Mouse (Mus musculus): Measurements from ENCODE around the gene Zfp69.

Zfp69 gene

GRCm38 (mm10) chr4:120951428-120951973 lies at the start of gene Zfp69:
TSS of gene Zfp69 (minus strand) at chr4:120951699.
- peak; percentile 92 for DNase-seq (ENCODE audit: low spot score)

- no peak for DNase-seq (ENCODE audit: low spot score)
Observed at GRCm38 (mm10) chr4:121001042-121001441, 49.5 kb upstream of the Zfp69 start.

- no peak for DNase-seq (ENCODE audit: low spot score)
Observed at GRCm38 (mm10) chr4:120995911-120996310, 44.4 kb upstream of the Zfp69 start.

GRCm38 (mm10) chr4:120993025-120993424 lies 41.5 kb upstream of the Zfp69 start:
- no peak for DNase-seq (ENCODE audit: low spot score)

- no peak for DNase-seq (ENCODE audit: low spot score)
Observed at GRCm38 (mm10) chr4:120992284-120992683, 40.8 kb upstream of the Zfp69 start.

GRCm38 (mm10) chr4:120987319-120987718 lies 35.8 kb upstream of the Zfp69 start:
- DNase-seq (ENCODE audit: low spot score) = no peak

DNA sequence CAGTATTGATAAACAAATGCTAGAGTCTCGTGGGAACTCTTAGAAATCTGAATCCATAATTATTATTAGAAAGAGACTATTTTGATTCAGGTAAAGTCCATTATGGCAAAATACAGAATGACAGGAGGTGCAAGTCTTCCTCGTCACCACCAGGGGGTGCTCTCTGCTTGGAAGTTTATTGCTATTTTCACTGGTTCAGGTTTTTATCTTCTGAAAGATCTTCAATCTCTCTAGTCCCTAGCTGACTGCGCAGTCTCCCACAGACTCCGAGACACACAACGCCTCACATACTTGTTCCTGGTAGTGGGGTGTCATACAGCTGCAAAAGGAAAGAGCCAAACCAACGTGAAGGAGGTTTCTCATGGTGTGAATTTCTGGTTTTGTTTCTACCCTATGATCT lies 34.9 kb upstream of the Zfp69 start:
- peak; percentile 12 for DNase-seq (ENCODE audit: low spot score)

DNA sequence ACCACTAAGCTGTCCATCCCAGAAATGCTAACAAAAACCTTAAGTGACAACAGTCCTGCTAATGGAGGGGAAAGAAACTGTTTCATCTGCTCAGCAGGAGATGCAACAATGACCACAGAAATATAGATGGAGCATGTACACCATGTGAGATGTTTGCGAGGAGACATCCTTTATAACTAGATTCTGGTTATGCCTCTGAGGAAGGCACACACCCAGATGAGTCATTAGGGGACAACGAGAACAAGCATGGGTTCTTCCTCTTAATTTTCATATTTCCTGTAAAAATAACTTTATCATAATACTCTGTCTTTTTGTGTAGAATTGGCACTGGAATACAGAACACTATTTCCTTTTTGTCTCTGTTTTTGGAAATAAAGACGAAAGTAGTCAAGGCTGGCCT lies 26.7 kb upstream of the Zfp69 start:
- no peak for DNase-seq (ENCODE audit: low spot score)

GRCm38 (mm10) chr4:120975428-120975734 lies 23.9 kb upstream of the Zfp69 start:
- no peak for DNase-seq (ENCODE audit: low spot score)

- no peak for DNase-seq (ENCODE audit: low spot score)
Observed at GRCm38 (mm10) chr4:120974711-120975427, 23.4 kb upstream of the Zfp69 start.

GRCm38 (mm10) chr4:120971842-120972241 lies 20.3 kb upstream of the Zfp69 start:
- no peak for DNase-seq (ENCODE audit: low spot score)

DNA sequence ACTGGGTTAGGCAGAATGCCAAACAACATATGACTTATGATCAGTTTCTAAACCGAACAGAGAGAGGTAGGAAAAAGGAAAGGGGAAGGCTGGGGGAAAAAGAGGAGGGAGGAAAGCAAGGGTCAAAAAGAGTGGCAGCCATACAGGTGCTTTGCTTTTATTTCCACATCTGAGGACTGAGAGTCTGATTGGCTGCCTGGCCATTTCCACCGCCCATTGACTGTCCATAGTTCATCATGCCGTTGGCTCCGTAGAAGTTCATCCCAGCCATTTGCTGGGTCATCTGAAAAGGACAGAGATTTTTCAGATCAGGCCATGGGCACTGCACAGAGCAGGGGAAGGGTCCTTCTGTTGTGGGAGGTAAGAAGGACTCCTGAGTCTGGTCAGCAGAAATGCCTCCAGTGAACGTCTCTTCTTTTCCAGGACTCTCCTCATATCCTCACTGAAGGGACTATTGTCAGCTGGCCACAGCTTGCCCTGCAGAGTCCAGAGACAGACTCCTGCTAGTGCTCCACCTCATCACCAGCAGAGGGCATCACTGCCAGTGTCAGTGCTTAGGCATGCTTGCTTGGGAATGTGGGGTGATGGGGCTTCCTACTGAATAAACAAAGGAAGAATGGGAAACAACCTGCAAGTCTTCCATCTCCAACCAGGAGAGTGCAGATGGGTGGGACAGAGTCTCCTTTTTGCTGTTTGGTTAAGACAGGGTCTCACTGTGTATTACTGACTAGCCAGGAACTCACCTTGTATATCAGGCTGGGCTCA lies 18.1 kb upstream of the Zfp69 start:
- DNase-seq (ENCODE audit: low spot score) = no peak

GRCm38 (mm10) chr4:120968486-120968885 lies 17.0 kb upstream of the Zfp69 start:
- no peak for DNase-seq (ENCODE audit: low spot score)

- no peak for DNase-seq (ENCODE audit: low spot score)
Observed at GRCm38 (mm10) chr4:120955586-120955985, 4.1 kb upstream of the Zfp69 start.

DNA sequence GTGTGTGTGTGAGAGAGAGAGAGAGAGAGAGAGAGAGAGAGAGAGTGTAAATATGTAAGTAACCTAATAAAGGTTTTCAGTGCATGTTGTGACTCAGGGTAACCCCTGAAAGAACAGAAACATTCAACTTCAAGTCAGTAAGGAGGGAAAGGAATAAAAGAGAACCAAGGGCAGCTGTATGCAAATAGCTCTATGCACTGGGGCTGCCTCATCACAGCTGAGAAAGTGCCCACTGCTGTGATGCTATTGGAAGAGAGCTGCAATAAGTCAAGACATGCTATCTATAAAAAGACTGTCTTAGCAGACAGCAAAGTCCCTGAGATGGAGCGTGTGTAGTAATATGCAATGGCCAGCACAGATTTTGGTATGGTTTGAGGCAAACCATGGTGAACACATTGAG lies 2.2 kb upstream of the Zfp69 start:
- no peak for DNase-seq (ENCODE audit: low spot score)

DNA sequence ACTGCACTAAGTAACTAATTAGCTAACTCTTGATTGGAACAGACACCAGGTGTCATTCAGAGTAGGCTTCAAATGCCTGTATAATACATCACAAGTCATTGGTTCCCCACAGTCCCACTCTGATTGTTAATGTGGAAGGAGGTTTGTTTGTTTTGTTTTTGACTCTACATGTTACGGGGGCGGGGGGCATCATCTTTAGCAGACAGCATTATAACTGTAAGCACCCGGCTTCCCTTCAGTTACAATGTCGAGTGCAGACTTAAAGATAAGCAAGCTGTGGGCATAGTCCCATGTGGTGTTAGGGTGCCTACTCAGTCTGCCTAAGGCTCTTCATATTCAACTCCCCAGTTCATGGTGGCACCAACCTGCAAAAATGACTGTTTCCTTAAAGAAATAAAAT lies 1.5 kb upstream of the Zfp69 start:
- DNase-seq (ENCODE audit: low spot score) = no peak

- no peak for DNase-seq (ENCODE audit: low spot score)
Observed at GRCm38 (mm10) chr4:120952163-120952562, 664 bp upstream of the Zfp69 start.

DNA sequence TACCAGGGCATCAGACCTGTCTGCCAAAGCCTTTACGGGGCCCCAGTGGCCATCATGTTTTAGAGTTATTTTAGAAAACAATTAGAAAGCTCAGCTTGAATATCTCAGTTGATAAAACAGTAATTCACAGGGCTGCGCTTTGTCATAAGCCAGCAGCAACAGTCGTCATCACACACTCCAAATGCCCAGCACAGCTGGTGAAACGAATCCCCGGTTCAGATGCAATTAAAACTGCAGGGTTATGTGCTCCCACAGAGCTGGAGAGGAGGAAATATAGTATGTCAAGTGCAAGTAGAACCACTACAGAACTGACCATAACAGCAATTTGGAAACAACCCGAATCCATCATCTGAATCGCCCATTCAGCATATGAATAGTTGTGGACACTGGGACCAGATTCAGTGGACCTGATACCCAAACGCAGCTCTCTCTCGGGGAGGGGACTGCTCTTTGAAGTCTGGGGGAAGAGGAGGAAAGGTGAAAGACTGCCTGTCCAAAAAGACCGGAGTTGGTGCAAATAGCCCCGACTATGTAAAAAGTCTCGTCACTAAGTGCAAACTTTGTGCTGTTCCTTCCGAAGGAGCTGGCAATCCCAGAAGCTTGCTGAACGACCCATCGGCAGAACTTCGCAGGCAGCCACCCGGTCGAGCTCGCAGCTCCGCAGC lies 604 bp downstream of the Zfp69 start:
- no peak for DNase-seq (ENCODE audit: low spot score)

GRCm38 (mm10) chr4:120948938-120949337 lies 2.6 kb downstream of the Zfp69 start:
- DNase-seq (ENCODE audit: low spot score) = no peak

GRCm38 (mm10) chr4:120935006-120935405 lies 16.5 kb downstream of the Zfp69 start:
- DNase-seq (ENCODE audit: low spot score) = no peak

DNA sequence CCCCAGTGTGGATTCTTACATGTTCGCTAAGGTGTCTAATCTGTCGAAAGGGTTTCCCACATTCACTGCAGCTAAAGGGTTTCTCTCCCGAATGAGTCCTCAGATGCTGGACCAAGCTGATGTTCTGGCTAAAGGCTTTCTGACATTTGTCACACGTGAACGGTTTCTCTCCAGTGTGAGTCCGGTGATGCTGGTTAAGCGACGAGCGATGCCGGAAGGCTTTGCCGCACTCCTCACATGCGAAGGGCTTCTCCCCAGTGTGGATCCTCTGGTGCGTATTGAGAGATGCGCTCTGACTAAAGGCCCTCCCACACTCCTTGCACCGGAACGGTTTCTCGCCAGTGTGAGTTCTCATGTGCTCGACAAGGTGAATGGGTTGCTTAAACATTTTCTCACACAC lies 20.8 kb downstream of the Zfp69 start:
- DNase-seq (ENCODE audit: low spot score) = no peak

GRCm38 (mm10) chr4:120928686-120929085 lies 22.8 kb downstream of the Zfp69 start:
- DNase-seq (ENCODE audit: low spot score) = peak; percentile 16

DNA sequence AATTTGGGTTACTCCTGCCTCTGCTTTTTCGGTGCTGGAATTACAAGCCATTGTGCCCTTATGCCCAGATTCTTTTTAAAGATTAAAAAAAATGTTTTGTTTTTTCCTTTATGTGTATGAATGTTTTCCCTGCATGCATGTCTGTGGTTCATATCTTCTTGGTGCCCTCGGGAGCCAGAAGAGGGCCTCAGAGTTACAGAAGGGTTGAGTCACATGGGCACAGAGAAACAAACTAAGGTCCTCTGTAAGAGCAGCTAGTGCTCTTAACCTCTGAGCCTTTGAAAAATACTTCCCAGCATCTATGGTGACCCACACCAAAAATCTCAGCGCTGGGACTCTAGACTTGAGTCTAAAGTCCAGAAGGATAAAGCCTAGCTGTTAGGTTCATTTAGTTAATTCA lies 26.1 kb downstream of the Zfp69 start:
- DNase-seq (ENCODE audit: low spot score) = peak; percentile 22
